Mouse (Mus musculus): ENCODE measurements at regions not wholly inside any gene's neighbourhood (a gene's known extent, or its start where the extent isn't known, plus 50 kb on each side); places are given as distances from the start of the nearest gene placed in this dataset.

- H3K27me3 ChIP-seq (ENCODE audit: control insufficient read depth, insufficient read depth, low read length, poor library complexity, severe bottlenecking) = no peaks in the 10 kb centered on the region
- DNase-seq (ENCODE audit: low read depth, low spot score) = no peak
- no peaks in the 10 kb centered on the region for H3K36me3 ChIP-seq (ENCODE audit: control insufficient read depth, insufficient read depth, low read length, poor library complexity, severe bottlenecking)
These were observed 181.4 kb downstream of the Fam173b start for GRCm38 (mm10) chr15:31783081-31783480.

DNA sequence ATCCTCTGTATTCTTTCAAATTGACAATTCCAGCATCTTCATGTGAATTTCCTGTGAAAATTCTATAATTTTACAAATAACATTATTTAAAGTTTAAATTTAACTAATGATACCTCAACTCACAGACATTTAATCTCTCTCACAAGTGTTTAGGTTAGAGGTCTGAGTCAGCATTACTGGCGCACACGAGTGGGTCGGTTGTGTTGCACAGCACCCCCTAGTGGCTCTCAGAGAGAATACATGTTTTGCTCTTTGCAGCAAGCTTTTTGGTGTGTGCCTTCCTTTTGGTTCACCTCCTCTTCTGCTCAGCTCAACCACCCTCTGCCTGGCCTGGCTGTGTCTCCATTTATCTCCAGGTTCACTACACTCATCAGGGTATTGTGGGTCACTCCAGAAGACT, 183.4 kb downstream of the Fam173b start:
- Histone ChIP-seq H3K27me3 (ENCODE audit: control insufficient read depth, insufficient read depth, low read length, poor library complexity, severe bottlenecking) (no peaks in the 10 kb centered on the region), H3K36me3 (ENCODE audit: control insufficient read depth, insufficient read depth, low read length, poor library complexity, severe bottlenecking) (no peaks in the 10 kb centered on the region)
- DNase-seq (ENCODE audit: low read depth, low spot score) = no peak

GRCm38 (mm10) chr15:31798863-31799262, 197.2 kb downstream of the Fam173b start:
- DNase-seq (ENCODE audit: low read depth, low spot score) = no peak
- no peaks in the 10 kb centered on the region for H3K36me3 ChIP-seq (ENCODE audit: control insufficient read depth, insufficient read depth, low read length, poor library complexity, severe bottlenecking)
- H3K27me3 ChIP-seq (ENCODE audit: control insufficient read depth, insufficient read depth, low read length, poor library complexity, severe bottlenecking) = no peaks in the 10 kb centered on the region

GRCm38 (mm10) chr15:31805522-31805921, 203.9 kb downstream of the Fam173b start:
- DNase-seq (ENCODE audit: low read depth, low spot score) = no peak
- Histone ChIP-seq H3K27me3 (ENCODE audit: control insufficient read depth, insufficient read depth, low read length, poor library complexity, severe bottlenecking) (no peaks in the 10 kb centered on the region), H3K36me3 (ENCODE audit: control insufficient read depth, insufficient read depth, low read length, poor library complexity, severe bottlenecking) (no peaks in the 10 kb centered on the region)

DNA sequence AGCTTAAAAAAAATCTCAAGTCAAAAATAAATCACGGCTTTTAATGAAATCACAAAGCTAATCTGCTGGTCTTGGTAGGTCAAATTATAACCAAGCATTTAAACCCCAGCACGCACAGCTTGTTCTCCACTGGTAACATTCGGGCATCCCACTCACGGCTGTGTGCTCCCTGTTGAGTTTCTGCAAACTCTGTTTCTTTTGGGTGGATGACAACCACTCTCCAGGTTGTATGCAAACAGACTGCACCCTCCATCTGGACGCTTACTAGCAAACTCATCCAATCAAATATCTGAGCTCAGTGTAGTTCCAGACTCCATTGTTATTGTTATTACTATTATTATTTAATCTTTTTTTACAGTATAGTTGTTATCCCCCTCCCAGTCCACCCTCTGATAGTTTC, 213.9 kb downstream of the Fam173b start:
- no peak for DNase-seq (ENCODE audit: low read depth, low spot score)
- H3K36me3 ChIP-seq (ENCODE audit: control insufficient read depth, insufficient read depth, low read length, poor library complexity, severe bottlenecking) = no peaks in the 10 kb centered on the region
- H3K27me3 ChIP-seq (ENCODE audit: control insufficient read depth, insufficient read depth, low read length, poor library complexity, severe bottlenecking) = no peaks in the 10 kb centered on the region

DNA sequence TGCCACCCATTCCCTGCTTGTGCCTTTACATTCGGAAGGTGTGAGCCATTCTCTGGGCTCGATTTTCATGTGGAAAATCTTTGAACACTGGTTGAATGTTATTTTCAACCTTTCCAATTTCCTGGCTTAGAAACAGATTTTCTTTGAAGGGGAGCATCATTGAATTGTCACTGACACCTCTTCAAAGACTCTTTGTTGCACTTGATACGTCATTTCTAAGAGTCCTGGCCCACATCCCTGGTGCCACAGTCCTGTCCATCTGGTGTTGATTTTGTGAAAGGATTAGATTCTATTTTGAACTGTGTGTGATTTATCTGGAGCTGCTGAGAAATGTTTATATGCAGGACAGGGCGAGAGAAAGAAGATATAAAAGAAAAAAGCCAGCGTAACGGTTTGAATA, 217.6 kb downstream of the Fam173b start:
- no peaks in the 10 kb centered on the region for H3K27me3 ChIP-seq (ENCODE audit: control insufficient read depth, insufficient read depth, low read length, poor library complexity, severe bottlenecking)

GRCm38 (mm10) chr15:31827219-31827618, 225.6 kb downstream of the Fam173b start:
- H3K36me3 ChIP-seq (ENCODE audit: control insufficient read depth, insufficient read depth, low read length, poor library complexity, severe bottlenecking) = no peaks in the 10 kb centered on the region
- no peak for DNase-seq (ENCODE audit: low read depth, low spot score)
- H3K27me3 ChIP-seq (ENCODE audit: control insufficient read depth, insufficient read depth, low read length, poor library complexity, severe bottlenecking) = no peaks in the 10 kb centered on the region

More for the DNA sequence above, 217.6 kb downstream of the Fam173b start:
- no peaks in the 10 kb centered on the region for H3K36me3 ChIP-seq (ENCODE audit: control insufficient read depth, insufficient read depth, low read length, poor library complexity, severe bottlenecking)
- DNase-seq (ENCODE audit: low read depth, low spot score) = no peak

DNA sequence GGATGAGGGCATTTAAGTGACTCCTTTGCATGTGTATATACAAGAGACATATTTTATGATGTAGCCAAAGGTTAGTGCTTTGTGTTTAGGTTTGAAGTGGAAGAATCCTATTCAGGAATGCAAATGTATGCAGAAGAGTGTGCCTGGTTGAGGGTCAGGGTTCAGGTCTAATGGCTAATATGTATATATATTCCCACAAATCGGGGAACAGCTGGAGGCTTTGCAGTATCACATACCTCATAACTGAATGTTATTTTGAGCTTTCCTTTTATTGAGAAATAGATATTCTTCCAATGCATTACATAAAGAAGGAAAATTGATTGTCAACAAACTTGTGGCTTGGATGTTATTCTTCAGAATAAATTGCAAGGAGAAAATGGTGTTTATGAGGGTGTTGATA, 239.9 kb downstream of the Fam173b start:
- DNase-seq (ENCODE audit: low read depth, low spot score) = no peak
- Histone ChIP-seq H3K36me3 (ENCODE audit: control insufficient read depth, insufficient read depth, low read length, poor library complexity, severe bottlenecking) (no peaks in the 10 kb centered on the region), H3K27me3 (ENCODE audit: control insufficient read depth, insufficient read depth, low read length, poor library complexity, severe bottlenecking) (no peaks in the 10 kb centered on the region)

- Histone ChIP-seq H3K36me3 (ENCODE audit: control insufficient read depth, insufficient read depth, low read length, poor library complexity, severe bottlenecking) (no peaks in the 10 kb centered on the region), H3K27me3 (ENCODE audit: control insufficient read depth, insufficient read depth, low read length, poor library complexity, severe bottlenecking) (no peaks in the 10 kb centered on the region)
- no peak for DNase-seq (ENCODE audit: low read depth, low spot score)
These were observed 253.1 kb downstream of the Fam173b start for GRCm38 (mm10) chr15:31854764-31855163.

DNA sequence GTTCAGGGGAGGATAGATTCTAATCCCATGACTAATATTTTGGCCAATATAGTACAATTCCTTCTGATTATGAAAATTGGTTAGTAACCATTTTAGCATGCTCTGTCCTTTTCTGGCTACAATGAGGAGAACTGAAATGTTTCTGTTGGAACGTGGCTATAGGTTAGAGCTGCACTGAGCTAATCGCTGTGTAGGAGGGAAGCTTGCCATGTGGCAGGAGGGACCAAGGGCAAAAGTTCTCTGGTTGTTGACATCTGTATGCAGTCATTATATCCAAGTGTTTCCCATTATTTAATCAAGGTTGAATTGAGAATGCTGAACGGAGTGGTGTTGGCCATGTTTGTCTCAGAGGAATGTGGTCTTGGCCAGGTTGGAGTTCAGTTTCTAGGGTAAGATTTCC, 253.5 kb downstream of the Fam173b start:
- H3K36me3 ChIP-seq (ENCODE audit: control insufficient read depth, insufficient read depth, low read length, poor library complexity, severe bottlenecking) = no peaks in the 10 kb centered on the region
- DNase-seq (ENCODE audit: low read depth, low spot score) = no peak
- H3K27me3 ChIP-seq (ENCODE audit: control insufficient read depth, insufficient read depth, low read length, poor library complexity, severe bottlenecking) = no peaks in the 10 kb centered on the region

DNA sequence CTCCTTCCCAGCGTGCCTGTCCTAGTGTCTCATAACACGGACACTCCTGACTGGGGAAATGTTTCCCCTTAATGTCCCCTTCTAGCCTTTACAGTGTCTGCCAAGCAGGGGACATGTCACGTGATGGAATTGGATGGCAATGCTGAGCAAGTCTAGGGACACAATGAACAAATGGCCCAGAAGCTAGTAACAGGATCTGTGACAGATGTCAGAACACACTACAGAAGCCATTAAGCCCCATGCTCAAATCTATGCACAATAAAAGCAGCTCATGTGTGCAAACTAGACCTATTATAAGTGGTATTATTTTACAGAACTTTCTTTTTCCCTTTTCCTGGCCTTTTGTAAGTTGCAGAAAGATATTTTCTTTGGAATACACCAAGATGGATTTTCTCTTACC, 267.4 kb downstream of the Fam173b start:
- H3K27me3 ChIP-seq (ENCODE audit: control insufficient read depth, insufficient read depth, low read length, poor library complexity, severe bottlenecking) = no peaks in the 10 kb centered on the region
- DNase-seq (ENCODE audit: low read depth, low spot score) = no peak
- H3K36me3 ChIP-seq (ENCODE audit: control insufficient read depth, insufficient read depth, low read length, poor library complexity, severe bottlenecking) = no peaks in the 10 kb centered on the region

- Histone ChIP-seq H3K27me3 (ENCODE audit: control insufficient read depth, insufficient read depth, low read length, poor library complexity, severe bottlenecking) (no peaks in the 10 kb centered on the region), H3K36me3 (ENCODE audit: control insufficient read depth, insufficient read depth, low read length, poor library complexity, severe bottlenecking) (no peaks in the 10 kb centered on the region)
- no peak for DNase-seq (ENCODE audit: low read depth, low spot score)
These were observed 268.2 kb downstream of the Fam173b start for GRCm38 (mm10) chr15:31869673-31870417.

DNA sequence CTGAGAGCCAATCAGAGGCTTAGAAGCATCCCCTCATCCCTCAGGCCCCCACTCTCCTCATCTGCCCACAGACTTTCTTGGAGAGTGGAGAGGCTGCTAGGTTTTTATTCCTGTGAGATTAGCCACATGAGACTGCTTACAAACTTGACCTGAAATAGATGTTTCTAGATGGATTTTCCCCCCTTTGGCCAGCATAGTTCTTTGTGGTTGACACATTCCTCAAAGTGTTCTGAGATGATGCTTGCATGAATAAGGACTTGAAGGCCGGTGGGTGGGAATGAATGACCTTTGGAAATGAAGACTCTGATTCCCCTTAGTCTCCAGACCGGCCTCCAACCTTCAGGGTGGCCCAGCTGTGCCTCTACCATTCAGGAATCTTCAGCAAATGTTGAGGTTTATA, 273.8 kb downstream of the Fam173b start:
- no peak for DNase-seq (ENCODE audit: low read depth, low spot score)
- Histone ChIP-seq H3K27me3 (ENCODE audit: control insufficient read depth, insufficient read depth, low read length, poor library complexity, severe bottlenecking) (no peaks in the 10 kb centered on the region), H3K36me3 (ENCODE audit: control insufficient read depth, insufficient read depth, low read length, poor library complexity, severe bottlenecking) (no peaks in the 10 kb centered on the region)

- no peaks in the 10 kb centered on the region for H3K27me3 ChIP-seq (ENCODE audit: control insufficient read depth, insufficient read depth, low read length, poor library complexity, severe bottlenecking)
- DNase-seq (ENCODE audit: low read depth, low spot score) = no peak
- no peaks in the 10 kb centered on the region for H3K36me3 ChIP-seq (ENCODE audit: control insufficient read depth, insufficient read depth, low read length, poor library complexity, severe bottlenecking)
These were observed 278.8 kb downstream of the Fam173b start for GRCm38 (mm10) chr15:31880479-31880878.

GRCm38 (mm10) chr15:31882331-31882730, 280.7 kb downstream of the Fam173b start:
- DNase-seq (ENCODE audit: low read depth, low spot score) = no peak
- H3K27me3 ChIP-seq (ENCODE audit: control insufficient read depth, insufficient read depth, low read length, poor library complexity, severe bottlenecking) = no peaks in the 10 kb centered on the region
- no peaks in the 10 kb centered on the region for H3K36me3 ChIP-seq (ENCODE audit: control insufficient read depth, insufficient read depth, low read length, poor library complexity, severe bottlenecking)

DNA sequence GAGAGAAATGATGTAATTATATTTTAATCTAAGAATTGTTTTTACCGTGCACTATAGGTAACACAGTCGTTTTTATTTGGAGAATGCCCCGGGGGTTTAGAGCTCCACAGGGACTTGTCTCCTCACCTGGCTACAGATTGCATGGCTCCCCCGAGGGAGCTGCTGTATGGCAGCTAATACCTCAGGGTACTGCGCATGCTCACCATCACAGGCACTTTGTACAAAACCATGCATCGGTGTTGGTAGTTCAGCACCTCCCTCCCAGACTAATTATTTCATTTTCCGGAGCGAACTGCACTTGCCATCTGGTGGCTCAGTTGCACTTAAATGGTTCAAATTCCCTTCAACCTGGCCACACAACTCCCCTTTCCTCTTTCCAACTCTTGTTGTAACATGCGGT, 281.9 kb downstream of the Fam173b start:
- no peak for DNase-seq (ENCODE audit: low read depth, low spot score)
- Histone ChIP-seq H3K27me3 (ENCODE audit: control insufficient read depth, insufficient read depth, low read length, poor library complexity, severe bottlenecking) (no peaks in the 10 kb centered on the region), H3K36me3 (ENCODE audit: control insufficient read depth, insufficient read depth, low read length, poor library complexity, severe bottlenecking) (no peaks in the 10 kb centered on the region)
